Mouse (Mus musculus) intestine, embryonic 14.5 days (tissue): ENCODE results near the gene Gm266. TPM values are rescaled to one million over a fixed set of nuclear protein-coding genes. Genes with fewer than 3 reads are reported as not detected.
"Not testable (repeated sequence)": the region's sequence is repeated elsewhere in the genome, so short reads cannot be mapped to it uniquely, and the experiment has no call there.

Experiments used
- ATAC-seq: fragments of 200-750 bp; cut with Nextera tagmentation; replicated peaks from 2 replicates; pipeline ENCODE4 v1.8.0; 2017; ENCODE audit warnings: low read depth, moderate number of reproducible peaks, moderate TSS enrichment, moderate library complexity; ENCODE audit not compliant: low FRiP score, low TSS enrichment
- DNase-seq: peaks from one replicate; pipeline ENCODE4 v3.0.0-alpha.2; 2018; ENCODE audit warnings: low spot score
- H3K27ac ChIP-seq: fragments of 300-500 bp; sonication (generic); 2 replicates; pipeline ENCODE4 v1.5.1; 2014; ENCODE audit warnings: low read depth, mild to moderate bottlenecking, control low read depth
- H3K27me3 ChIP-seq: fragments of 300-500 bp; sonication (generic); replicated peaks from 2 replicates; pipeline ENCODE4 v1.6.1; 2014; ENCODE audit warnings: low read length, control low read depth; ENCODE audit not compliant: control insufficient read depth, insufficient read depth
- H3K36me3 ChIP-seq: fragments of 300-500 bp; sonication (generic); 2 replicates; pipeline ENCODE4 v1.6.1; 2014; ENCODE audit warnings: low read length, control low read depth; ENCODE audit not compliant: control insufficient read depth, insufficient read depth
- H3K4me1 ChIP-seq: fragments of 300-500 bp; sonication (generic); replicated peaks from 2 replicates; pipeline ENCODE4 v1.6.1; 2014; ENCODE audit warnings: low read length, control low read depth, mixed read lengths; ENCODE audit not compliant: control insufficient read depth, insufficient read depth
- H3K4me2 ChIP-seq: fragments of 300-500 bp; sonication (generic); 2 replicates; pipeline ENCODE4 v1.6.1; 2014; ENCODE audit warnings: low read length
- H3K4me3 ChIP-seq: fragments of 300-500 bp; sonication (generic); 2 replicates; pipeline ENCODE4 v1.5.1; 2014; ENCODE audit warnings: low read depth, low read length, control low read depth, mixed read lengths
- H3K9ac ChIP-seq: fragments of 300-500 bp; sonication (generic); 2 replicates; pipeline ENCODE4 v1.6.1; 2014; ENCODE audit warnings: mild to moderate bottlenecking, low read length
- H3K9me3 ChIP-seq: fragments of 300-500 bp; sonication (generic); 2 replicates; pipeline ENCODE4 v1.6.1; 2016; ENCODE audit warnings: low read length, control low read depth; ENCODE audit not compliant: control insufficient read depth
- WGBS: fragments of 180-500 bp; shearing (Covaris S2); extraction: QIAGEN DNeasy Blood & Tissue Kit; methylation state at CpG from one replicate; pipeline ENCODE4 v1.1.7; 2014; 5-methylcytosine and 5-hydroxymethylcytosine counted together
- polyA plus RNA-seq: library from polyadenylated mRNA; unstranded; fragments of >200 nt; fragmentation: Nextera tagmentation; extraction: Ambion mirVana; gene quantifications from 2 replicates; pipeline ENCODE4 v1.2.1, GENCODE M21; 2014

The Gm266 gene
- polyA plus RNA-seq, 1 experiment from 2014 or later, result 27.5 TPM

GRCm38 (mm10) chr12:111508438-111508837 is 22.8 kb upstream of the Gm266 start:
- WGBS, result 70% methylated on average over 3 of the region's 3 CpGs
- not testable (repeated sequence) for H3K9me3 ChIP-seq, H3K36me3 ChIP-seq, H3K4me1 ChIP-seq, H3K4me2 ChIP-seq, H3K27me3 ChIP-seq, H3K9ac ChIP-seq, H3K4me3 ChIP-seq, DNase-seq, ATAC-seq, H3K27ac ChIP-seq

- H3K36me3 ChIP-seq, result no peaks in the 10 kb centered on the region
- H3K4me1 ChIP-seq, result no peaks in the 10 kb centered on the region
- WGBS, result 89% methylated on average over 10 of the region's 10 CpGs
- H3K4me2 ChIP-seq, result no peak overlapping the region
- DNase-seq (no peak), ATAC-seq (no peak)
- no peaks in the 10 kb centered on the region for H3K27me3 ChIP-seq
- no peak overlapping the region for H3K4me3 ChIP-seq
- no peaks in the 10 kb centered on the region for H3K9me3 ChIP-seq
- no peak overlapping the region for H3K9ac ChIP-seq
- no peak overlapping the region for H3K27ac ChIP-seq
Observed at GRCm38 (mm10) chr12:111507962-111508361, 22.3 kb upstream of the Gm266 start.

- H3K27me3 ChIP-seq, result no peaks in the 10 kb centered on the region
- WGBS, result 65% methylated on average over 5 of the region's 5 CpGs
- H3K27ac ChIP-seq, result no peak overlapping the region
- H3K4me1 ChIP-seq, result no peaks in the 10 kb centered on the region
- H3K4me2 ChIP-seq, result no peak overlapping the region
- ATAC-seq, result no peak
- H3K4me3 ChIP-seq, result no peak overlapping the region
- no peak for DNase-seq
- H3K36me3 ChIP-seq, result no peaks in the 10 kb centered on the region
- H3K9ac ChIP-seq, result no peak overlapping the region
- no peaks in the 10 kb centered on the region for H3K9me3 ChIP-seq
Observed at GRCm38 (mm10) chr12:111507001-111507400, 21.4 kb upstream of the Gm266 start.

DNA sequence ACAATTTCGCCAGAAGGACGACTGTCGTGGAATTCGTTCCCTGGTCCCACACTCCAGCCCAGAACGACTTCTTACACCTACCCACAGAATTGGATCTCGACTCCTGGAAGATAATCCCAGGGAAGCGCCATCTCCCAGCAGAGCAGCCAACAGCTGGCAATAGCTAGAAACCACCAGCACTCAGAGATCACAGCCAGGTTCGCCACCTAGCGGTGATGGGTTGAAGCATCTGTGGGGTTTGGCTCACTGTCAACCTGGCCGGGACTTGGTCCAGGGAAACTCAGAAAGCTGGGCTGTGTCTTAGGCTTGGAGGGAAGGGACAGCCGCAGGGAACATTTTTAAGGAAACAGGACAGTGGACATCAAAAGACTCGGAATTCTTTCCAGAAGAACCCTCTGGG is 19.3 kb upstream of the Gm266 start:
- H3K4me3 ChIP-seq, result no peak overlapping the region
- ATAC-seq, result peak; percentile 76

DNA sequence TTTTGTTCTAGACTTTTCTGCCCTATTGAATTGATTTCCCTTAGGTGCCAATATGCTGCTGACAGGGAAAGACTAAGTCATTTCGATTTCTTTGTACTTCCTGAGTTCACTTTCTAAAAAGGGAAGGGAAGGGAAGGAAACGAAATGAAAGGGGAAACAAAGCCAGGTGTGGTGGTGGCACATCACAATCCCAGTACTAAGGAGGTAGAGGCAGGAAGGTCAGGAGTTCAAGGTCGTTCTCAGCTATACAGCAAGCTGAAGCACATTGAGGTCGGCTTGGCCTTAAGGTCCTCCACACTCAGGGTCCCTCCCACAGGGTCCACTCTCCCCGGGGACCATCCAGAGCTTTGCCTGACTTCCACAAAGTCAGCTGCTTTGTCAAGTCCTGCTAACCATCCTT is 17.9 kb upstream of the Gm266 start:
- Histone ChIP-seq H3K9ac (no peak overlapping the region), H3K4me2 (no peak overlapping the region), H3K4me3 (no peak overlapping the region), H3K9me3 (no peaks in the 10 kb centered on the region), H3K27me3 (no peaks in the 10 kb centered on the region), H3K27ac (no peak overlapping the region), H3K36me3 (no peaks in the 10 kb centered on the region), H3K4me1 (no peaks in the 10 kb centered on the region)
- no peak for DNase-seq
- no peak for ATAC-seq
- WGBS, result 68% methylated on average over 5 of the region's 5 CpGs

More for the DNA sequence above, 19.3 kb upstream of the Gm266 start:
- H3K9me3 ChIP-seq, result no peaks in the 10 kb centered on the region
- peak; percentile 95 for DNase-seq
- 2% methylated on average over 12 of the region's 12 CpGs for WGBS
- H3K9ac ChIP-seq, result no peak overlapping the region
- peak overlapping the region; percentile 34 for H3K4me2 ChIP-seq
- no peaks in the 10 kb centered on the region for H3K36me3 ChIP-seq
- H3K27ac ChIP-seq, result no peak overlapping the region
- H3K4me1 ChIP-seq, result no peaks in the 10 kb centered on the region
- no peaks in the 10 kb centered on the region for H3K27me3 ChIP-seq

DNA sequence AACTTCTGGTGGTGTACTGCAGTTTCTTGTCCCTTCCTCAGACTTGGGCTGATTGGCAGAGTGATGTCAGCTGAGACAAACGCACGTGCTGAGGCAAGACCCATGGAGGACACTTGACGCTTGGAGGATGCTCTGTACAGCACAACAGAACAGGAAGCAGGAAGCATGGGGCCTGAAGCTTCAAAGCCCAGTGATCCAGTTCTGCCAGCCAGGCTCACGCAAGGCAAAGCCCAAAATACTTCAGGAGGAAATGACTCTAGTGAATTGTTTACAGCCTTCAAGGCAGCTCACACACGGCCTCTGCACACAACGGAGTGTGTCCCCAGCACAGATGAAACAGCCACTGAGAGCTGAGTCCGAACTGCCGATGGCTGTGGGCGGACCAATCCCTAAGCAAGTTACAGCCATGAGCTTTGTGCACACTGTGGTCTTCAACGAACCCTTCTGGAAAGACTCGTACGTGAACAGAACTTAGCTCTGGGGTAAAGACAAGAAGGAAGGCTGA is 17.5 kb upstream of the Gm266 start:
- H3K4me2 ChIP-seq, result no peak overlapping the region
- H3K4me3 ChIP-seq, result no peak overlapping the region
- H3K4me1 ChIP-seq, result no peaks in the 10 kb centered on the region
- H3K9me3 ChIP-seq, result no peaks in the 10 kb centered on the region
- no peak overlapping the region for H3K9ac ChIP-seq
- ATAC-seq (no peak), DNase-seq (no peak)
- H3K36me3 ChIP-seq, result no peaks in the 10 kb centered on the region
- no peak overlapping the region for H3K27ac ChIP-seq
- H3K27me3 ChIP-seq, result no peaks in the 10 kb centered on the region
- 71% methylated on average over 12 of the region's 12 CpGs for WGBS

DNA sequence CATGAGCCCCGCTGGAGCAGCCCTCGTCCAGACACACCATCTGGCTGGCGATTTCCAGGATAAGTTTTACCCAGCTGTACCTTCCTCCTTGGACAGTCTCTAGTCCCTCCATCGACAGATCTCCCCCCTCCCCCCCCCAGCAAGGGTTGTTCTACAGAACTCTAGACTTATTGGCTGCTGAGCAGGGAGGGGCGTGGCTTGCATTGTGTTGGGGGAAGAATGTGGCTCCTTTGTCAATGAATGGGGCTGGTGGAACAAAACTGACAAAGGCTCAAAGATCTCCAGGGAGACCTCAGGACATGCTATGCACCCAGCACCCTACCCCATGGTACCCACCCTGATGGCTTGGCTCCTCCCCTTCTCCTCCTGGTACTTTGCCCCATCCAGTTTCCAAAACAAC is 15.1 kb upstream of the Gm266 start:
- Histone ChIP-seq H3K27me3 (no peaks in the 10 kb centered on the region), H3K36me3 (no peaks in the 10 kb centered on the region), H3K4me3 (no peak overlapping the region), H3K9me3 (no peaks in the 10 kb centered on the region), H3K4me2 (no peak overlapping the region), H3K4me1 (no peaks in the 10 kb centered on the region), H3K27ac (no peak overlapping the region), H3K9ac (no peak overlapping the region)
- 32% methylated on average over 5 of the region's 5 CpGs for WGBS
- DNase-seq, result no peak
- no peak for ATAC-seq

GRCm38 (mm10) chr12:111499617-111500016 is 14.0 kb upstream of the Gm266 start:
- no peak overlapping the region for H3K4me3 ChIP-seq
- no peak overlapping the region for H3K9ac ChIP-seq
- H3K4me1 ChIP-seq, result no peaks in the 10 kb centered on the region
- no peaks in the 10 kb centered on the region for H3K27me3 ChIP-seq
- H3K36me3 ChIP-seq, result no peaks in the 10 kb centered on the region
- H3K27ac ChIP-seq, result no peak overlapping the region
- no peak for ATAC-seq
- no peak for DNase-seq
- WGBS, result 72% methylated on average over 5 of the region's 5 CpGs
- H3K9me3 ChIP-seq, result no peaks in the 10 kb centered on the region
- H3K4me2 ChIP-seq, result no peak overlapping the region

DNA sequence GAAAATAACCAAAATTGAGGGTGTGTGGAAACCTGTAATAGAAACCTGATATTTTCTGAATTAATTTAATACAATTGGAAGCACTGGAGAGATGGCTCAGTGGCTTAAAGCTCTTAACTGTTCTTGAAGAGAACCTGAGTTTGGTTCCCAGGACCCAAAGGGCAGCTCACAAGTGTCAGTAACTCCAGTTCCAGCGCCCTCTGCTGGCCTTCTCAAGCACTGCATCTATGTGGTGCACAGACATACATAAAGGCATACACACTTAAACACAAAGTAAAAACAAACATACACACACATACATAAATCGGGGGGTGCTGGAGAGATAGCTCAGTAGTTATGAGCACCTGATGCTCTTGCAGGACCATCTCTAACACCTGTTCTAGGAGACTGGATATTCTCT is 11.5 kb upstream of the Gm266 start:
- no peaks in the 10 kb centered on the region for H3K9me3 ChIP-seq
- no peaks in the 10 kb centered on the region for H3K27me3 ChIP-seq
- no peak overlapping the region for H3K27ac ChIP-seq
- ATAC-seq (no peak), DNase-seq (no peak)
- H3K4me1 ChIP-seq, result no peaks in the 10 kb centered on the region
- H3K9ac ChIP-seq, result no peak overlapping the region
- H3K4me2 ChIP-seq, result no peak overlapping the region
- H3K36me3 ChIP-seq, result no peaks in the 10 kb centered on the region
- WGBS, result 48% methylated on average over 2 of the region's 2 CpGs
- H3K4me3 ChIP-seq, result no peak overlapping the region
